Mouse (Mus musculus): ENCODE measurements around the gene Cacna1a. TPM values are rescaled to one million over a fixed set of nuclear protein-coding genes. Genes with fewer than 3 reads are reported as not detected.
"Not testable (repeated sequence)": the region's sequence is repeated elsewhere in the genome, so short reads cannot be mapped to it uniquely, and the experiment has no call there.

The Cacna1a gene
- polyA plus RNA-seq, 1 experiment from 2014 or later: 20.0 TPM

DNA sequence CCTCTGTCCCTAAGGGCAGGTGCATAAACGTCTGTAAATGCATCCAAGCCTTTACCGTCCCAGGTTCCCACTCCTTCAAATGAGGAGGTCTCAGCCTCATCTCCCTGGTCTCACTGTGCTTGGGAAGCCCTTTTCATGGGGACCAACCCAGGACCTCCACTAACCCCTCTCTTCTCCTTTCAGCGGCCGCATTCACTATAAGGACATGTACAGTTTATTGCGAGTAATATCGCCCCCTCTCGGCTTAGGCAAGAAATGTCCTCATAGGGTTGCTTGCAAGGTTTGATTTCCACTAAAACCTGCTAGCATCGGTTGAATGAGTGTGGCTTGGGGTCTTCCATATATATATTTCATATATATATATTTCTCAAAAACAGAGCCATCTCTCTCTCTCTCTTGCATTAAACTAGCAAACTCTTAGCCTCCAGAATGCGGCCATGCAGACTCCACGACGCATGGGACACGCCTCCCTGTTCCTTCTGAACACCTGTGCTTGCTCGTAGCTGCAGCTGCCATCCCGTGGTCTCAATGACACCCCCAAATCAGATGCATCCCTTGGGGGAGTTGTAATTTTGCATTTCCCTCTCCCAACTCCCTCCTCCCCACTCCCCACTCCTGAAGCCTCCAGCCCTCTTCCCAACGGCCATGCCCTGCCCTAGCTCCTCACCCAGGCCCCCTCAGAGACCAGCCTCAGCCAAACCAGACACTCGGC lies 226.4 kb downstream of the Cacna1a start:
- Histone ChIP-seq H3K27me3 (ENCODE audit: control insufficient read depth, insufficient read depth, low read depth, low read length) (no peaks in the 10 kb centered on the region), H3K4me1 (ENCODE audit: control insufficient read depth, insufficient read depth, low read length) (no peaks in the 10 kb centered on the region), H3K27ac (ENCODE audit: low read length) (no peak overlapping the region), H3K9ac (ENCODE audit: low read depth, low read length) (no peak overlapping the region), H3K4me2 (ENCODE audit: low read length) (no peak overlapping the region), H3K36me3 (ENCODE audit: control insufficient read depth, insufficient read depth, low read length) (peaks cover 8% of the 10 kb centered on the region; the same call in 1 of the 2 replicates), H3K9me3 (replicated peaks; ENCODE audit: control insufficient read depth, low read length, poor library complexity, severe bottlenecking) (no peaks in the 10 kb centered on the region), H3K4me3 (ENCODE audit: low read depth, low read length) (no peak overlapping the region)
- 31% methylated on average over 16 of the region's 16 CpGs for WGBS
- no peak for ATAC-seq

DNA sequence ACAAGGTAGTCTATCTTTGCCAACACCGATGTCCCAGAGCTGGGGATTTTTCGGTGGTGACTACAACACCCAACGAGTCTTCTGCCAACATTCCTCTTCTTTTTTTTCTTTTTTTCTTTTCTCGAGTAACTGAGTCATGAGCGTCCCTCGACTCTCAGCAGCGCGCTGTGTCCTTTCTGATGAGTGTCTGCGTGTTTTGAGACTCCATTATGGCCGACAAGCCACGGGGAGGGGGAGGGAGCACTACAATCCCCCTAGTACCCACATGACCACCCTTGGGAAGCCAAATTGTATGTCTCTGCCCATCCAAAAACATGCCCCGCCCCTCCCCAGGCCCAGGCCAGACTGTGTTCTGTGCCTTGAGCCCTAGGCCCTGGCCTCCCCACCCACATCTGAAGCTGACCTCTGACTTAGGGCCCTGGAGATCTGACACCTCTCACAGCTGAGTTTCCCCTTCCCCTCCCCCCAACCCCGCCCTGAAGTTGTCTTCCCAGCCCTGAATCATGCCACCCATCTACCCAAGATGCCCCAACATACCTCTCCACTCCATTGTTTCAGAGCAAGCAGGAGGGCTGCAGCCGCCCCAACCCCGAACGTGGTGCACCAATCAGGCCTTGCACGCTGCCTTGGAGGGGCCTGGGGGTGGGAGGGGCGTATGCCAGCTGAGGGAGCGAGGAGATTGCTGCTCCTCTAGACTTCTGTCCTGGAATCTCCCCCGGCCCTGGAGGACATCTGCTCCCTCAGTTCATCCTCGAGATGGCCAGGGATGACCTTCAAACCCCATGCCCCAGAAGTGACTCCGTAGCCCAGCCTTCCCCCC lies 227.6 kb downstream of the Cacna1a start:
- ATAC-seq: 0 out of 2 replicates have a peak, but pooled peaks have one; percentile 18
- Histone ChIP-seq H3K27me3 (ENCODE audit: control insufficient read depth, insufficient read depth, low read depth, low read length) (no peaks in the 10 kb centered on the region), H3K4me2 (ENCODE audit: low read length) (no peak overlapping the region), H3K4me3 (ENCODE audit: low read depth, low read length) (no peak overlapping the region), H3K9ac (ENCODE audit: low read depth, low read length) (no peak overlapping the region), H3K36me3 (ENCODE audit: control insufficient read depth, insufficient read depth, low read length) (peaks cover 8% of the 10 kb centered on the region; the same call in 1 of the 2 replicates), H3K9me3 (replicated peaks; ENCODE audit: control insufficient read depth, low read length, poor library complexity, severe bottlenecking) (no peaks in the 10 kb centered on the region), H3K4me1 (ENCODE audit: control insufficient read depth, insufficient read depth, low read length) (no peaks in the 10 kb centered on the region), H3K27ac (ENCODE audit: low read length) (no peak overlapping the region)
- 31% methylated on average over 22 of the region's 22 CpGs for WGBS

DNA sequence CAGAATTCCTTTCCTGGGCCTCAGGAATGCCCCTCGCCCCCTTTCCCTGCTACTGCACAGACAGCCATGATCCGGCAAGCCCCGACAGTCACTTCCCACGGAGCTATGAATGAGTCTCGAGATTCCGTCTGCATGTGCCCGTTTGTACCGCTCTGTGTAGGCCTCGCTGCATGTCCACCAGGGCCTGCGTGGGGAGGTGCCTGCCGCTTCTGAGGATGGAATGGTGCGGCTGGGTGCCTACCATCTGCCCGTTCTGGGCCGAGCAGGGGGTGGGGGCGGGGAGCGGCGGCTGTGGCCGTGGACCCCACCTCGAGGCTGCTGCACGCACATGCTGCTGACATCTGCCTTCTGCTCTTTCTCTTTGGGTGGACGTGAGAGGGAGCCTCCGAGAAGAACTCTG lies 228.8 kb downstream of the Cacna1a start:
- H3K36me3 ChIP-seq (ENCODE audit: control insufficient read depth, insufficient read depth, low read length): peaks cover 9% of the 10 kb centered on the region; the same call in 1 of the 2 replicates
- no peaks in the 10 kb centered on the region for H3K9me3 ChIP-seq (replicated peaks; ENCODE audit: control insufficient read depth, low read length, poor library complexity, severe bottlenecking)
- ATAC-seq: no peak
- no peaks in the 10 kb centered on the region for H3K27me3 ChIP-seq (ENCODE audit: control insufficient read depth, insufficient read depth, low read depth, low read length)
- peak overlapping the region; percentile 20; the same call in 1 of the 2 replicates for H3K9ac ChIP-seq (ENCODE audit: low read depth, low read length)
- H3K4me2 ChIP-seq (ENCODE audit: low read length): no peak overlapping the region
- H3K4me1 ChIP-seq (ENCODE audit: control insufficient read depth, insufficient read depth, low read length): no peaks in the 10 kb centered on the region
- no peak overlapping the region for H3K4me3 ChIP-seq (ENCODE audit: low read depth, low read length)
- 28% methylated on average over 22 of the region's 22 CpGs for WGBS
- H3K27ac ChIP-seq (ENCODE audit: low read length): no peak overlapping the region

DNA sequence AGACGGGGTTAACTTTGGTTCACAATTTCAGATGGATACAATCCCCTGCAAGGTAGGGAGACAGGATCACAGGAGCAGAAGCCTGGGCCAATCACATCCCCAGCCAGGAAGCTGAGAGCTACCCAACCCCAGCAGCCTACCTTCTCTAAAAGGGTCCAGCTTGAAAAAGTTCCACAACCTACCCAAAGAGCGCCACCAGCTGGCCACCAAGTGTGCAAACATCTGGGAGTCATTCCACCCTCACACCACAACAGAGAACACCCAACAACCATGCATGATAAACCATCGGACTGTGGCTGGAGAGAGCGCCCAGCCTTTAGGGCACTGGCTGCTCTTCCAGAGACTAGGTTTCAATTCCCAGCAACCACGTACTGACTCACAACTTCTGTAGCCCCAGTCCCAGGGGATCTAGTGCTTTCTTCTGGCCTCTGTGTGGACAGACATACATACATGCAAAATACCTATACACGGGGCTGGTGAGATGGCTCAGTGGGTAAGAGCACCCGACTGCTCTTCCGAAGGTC lies 232.9 kb downstream of the Cacna1a start:
- 72% methylated on average over 8 of the region's 8 CpGs for WGBS
- H3K4me2 ChIP-seq (ENCODE audit: low read length): no peak overlapping the region
- H3K9me3 ChIP-seq (replicated peaks; ENCODE audit: control insufficient read depth, low read length, poor library complexity, severe bottlenecking): no peaks in the 10 kb centered on the region
- H3K9ac ChIP-seq (ENCODE audit: low read depth, low read length): no peak overlapping the region
- no peaks in the 10 kb centered on the region for H3K27me3 ChIP-seq (ENCODE audit: control insufficient read depth, insufficient read depth, low read depth, low read length)
- H3K27ac ChIP-seq (ENCODE audit: low read length): no peak overlapping the region
- H3K4me1 ChIP-seq (ENCODE audit: control insufficient read depth, insufficient read depth, low read length): no peaks in the 10 kb centered on the region
- H3K36me3 ChIP-seq (ENCODE audit: control insufficient read depth, insufficient read depth, low read length): peaks cover 4% of the 10 kb centered on the region; the same call in 1 of the 2 replicates
- H3K4me3 ChIP-seq (ENCODE audit: low read depth, low read length): no peak overlapping the region
- ATAC-seq: no peak

DNA sequence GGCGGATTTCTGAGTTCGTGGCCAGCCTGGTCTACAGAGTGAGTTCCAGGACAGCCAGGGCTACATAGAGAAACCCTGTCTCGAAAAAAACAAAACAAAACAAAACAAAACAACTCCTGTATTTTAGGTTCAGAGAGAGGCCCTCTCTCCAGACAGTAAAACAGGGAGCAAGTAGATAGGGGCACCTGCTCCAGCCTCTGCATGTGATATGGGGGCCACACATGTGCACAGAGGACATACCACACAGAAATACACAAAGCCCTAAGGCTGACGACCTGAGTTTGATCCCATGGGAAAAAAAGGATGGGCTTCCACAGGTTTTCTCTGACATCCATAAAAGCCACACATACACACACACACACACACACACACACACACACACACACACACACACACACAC lies 235.2 kb downstream of the Cacna1a start:
- WGBS: 78% methylated on average over 4 of the region's 4 CpGs
- not testable (repeated sequence) for H3K4me3 ChIP-seq (ENCODE audit: low read depth, low read length); H3K9ac ChIP-seq (ENCODE audit: low read depth, low read length); H3K36me3 ChIP-seq (ENCODE audit: control insufficient read depth, insufficient read depth, low read length); H3K27ac ChIP-seq (ENCODE audit: low read length); H3K4me2 ChIP-seq (ENCODE audit: low read length); H3K4me1 ChIP-seq (ENCODE audit: control insufficient read depth, insufficient read depth, low read length); H3K27me3 ChIP-seq (ENCODE audit: control insufficient read depth, insufficient read depth, low read depth, low read length); H3K9me3 ChIP-seq (replicated peaks; ENCODE audit: control insufficient read depth, low read length, poor library complexity, severe bottlenecking); ATAC-seq

DNA sequence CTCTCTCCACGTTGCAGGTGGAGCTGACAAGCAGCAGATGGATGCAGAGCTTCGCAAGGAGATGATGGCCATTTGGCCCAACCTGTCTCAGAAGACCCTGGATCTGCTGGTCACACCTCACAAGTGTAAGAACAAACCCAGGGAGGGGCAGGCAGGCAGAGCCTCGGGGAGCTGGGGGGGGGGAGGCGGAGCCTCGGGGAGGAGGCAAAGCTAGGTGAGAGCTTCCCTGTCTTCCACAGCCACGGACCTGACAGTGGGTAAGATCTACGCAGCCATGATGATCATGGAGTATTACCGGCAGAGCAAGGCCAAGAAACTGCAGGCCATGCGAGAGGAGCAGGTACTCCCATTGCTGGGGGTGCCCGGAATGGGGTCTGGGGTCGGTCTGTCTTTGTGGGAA lies 241.3 kb downstream of the Cacna1a start:
- no peak for ATAC-seq
- no peaks in the 10 kb centered on the region for H3K27me3 ChIP-seq (ENCODE audit: control insufficient read depth, insufficient read depth, low read depth, low read length)
- WGBS: 82% methylated on average over 11 of the region's 11 CpGs
- H3K4me1 ChIP-seq (ENCODE audit: control insufficient read depth, insufficient read depth, low read length): peaks cover 3% of the 10 kb centered on the region; the same call in 1 of the 2 replicates
- H3K9me3 ChIP-seq (replicated peaks; ENCODE audit: control insufficient read depth, low read length, poor library complexity, severe bottlenecking): no peaks in the 10 kb centered on the region
- no peak overlapping the region for H3K4me3 ChIP-seq (ENCODE audit: low read depth, low read length)
- H3K36me3 ChIP-seq (ENCODE audit: control insufficient read depth, insufficient read depth, low read length): peaks cover 11% of the 10 kb centered on the region; the same call in 1 of the 2 replicates
- no peak overlapping the region for H3K4me2 ChIP-seq (ENCODE audit: low read length)
- no peak overlapping the region for H3K27ac ChIP-seq (ENCODE audit: low read length)
- H3K9ac ChIP-seq (ENCODE audit: low read depth, low read length): no peak overlapping the region

DNA sequence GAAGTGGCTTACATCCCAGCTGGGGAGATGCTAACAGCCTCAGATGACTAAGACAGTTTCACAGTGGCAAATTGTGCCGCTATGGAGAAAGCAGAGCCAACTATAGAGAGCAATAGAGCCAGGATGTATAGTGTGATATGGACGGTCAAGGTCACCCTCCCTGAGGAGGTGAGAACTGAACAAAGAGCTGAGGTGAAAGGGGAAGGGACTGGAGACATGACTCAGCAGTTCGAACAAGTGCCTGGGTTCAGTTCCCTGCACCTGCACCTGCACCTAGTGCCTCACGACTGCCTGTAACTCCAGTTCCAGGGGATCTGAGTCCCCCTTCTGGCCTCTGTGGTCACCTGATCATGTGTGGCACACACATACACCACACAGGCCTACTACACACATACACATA lies 241.9 kb downstream of the Cacna1a start:
- 83% methylated on average over 4 of the region's 4 CpGs for WGBS
- no peak overlapping the region for H3K4me2 ChIP-seq (ENCODE audit: low read length)
- no peak overlapping the region for H3K27ac ChIP-seq (ENCODE audit: low read length)
- H3K9ac ChIP-seq (ENCODE audit: low read depth, low read length): no peak overlapping the region
- H3K4me1 ChIP-seq (ENCODE audit: control insufficient read depth, insufficient read depth, low read length): peaks cover 8% of the 10 kb centered on the region
- no peaks in the 10 kb centered on the region for H3K9me3 ChIP-seq (replicated peaks; ENCODE audit: control insufficient read depth, low read length, poor library complexity, severe bottlenecking)
- no peak for ATAC-seq
- H3K4me3 ChIP-seq (ENCODE audit: low read depth, low read length): no peak overlapping the region
- no peaks in the 10 kb centered on the region for H3K27me3 ChIP-seq (ENCODE audit: control insufficient read depth, insufficient read depth, low read depth, low read length)
- H3K36me3 ChIP-seq (ENCODE audit: control insufficient read depth, insufficient read depth, low read length): peaks cover 11% of the 10 kb centered on the region; the same call in 1 of the 2 replicates

DNA sequence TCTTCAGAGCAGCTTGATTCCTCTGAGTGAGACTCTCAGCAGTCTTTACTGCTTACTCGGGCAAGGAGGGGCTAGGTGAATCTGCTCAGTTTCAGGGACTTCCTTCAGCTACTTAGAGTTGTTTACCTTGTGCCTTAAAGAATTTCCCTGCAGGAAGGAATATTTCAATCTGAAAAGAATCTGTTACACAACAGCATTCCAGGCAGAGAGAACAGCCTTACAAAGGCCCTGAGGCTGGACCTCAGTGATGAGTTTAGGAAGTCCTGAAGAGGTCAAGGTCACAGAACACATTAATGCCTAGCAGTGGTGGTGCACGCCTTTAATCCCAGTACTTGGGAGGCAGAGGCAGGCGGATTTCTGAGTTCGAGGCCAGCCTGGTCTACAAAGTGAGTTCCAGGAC lies 243.6 kb downstream of the Cacna1a start:
- WGBS: 95% methylated on average over 4 of the region's 4 CpGs
- H3K27ac ChIP-seq (ENCODE audit: low read length): no peak overlapping the region
- no peak overlapping the region for H3K9ac ChIP-seq (ENCODE audit: low read depth, low read length)
- H3K4me1 ChIP-seq (ENCODE audit: control insufficient read depth, insufficient read depth, low read length): peaks cover 10% of the 10 kb centered on the region
- no peaks in the 10 kb centered on the region for H3K9me3 ChIP-seq (replicated peaks; ENCODE audit: control insufficient read depth, low read length, poor library complexity, severe bottlenecking)
- no peak overlapping the region for H3K4me2 ChIP-seq (ENCODE audit: low read length)
- no peaks in the 10 kb centered on the region for H3K27me3 ChIP-seq (ENCODE audit: control insufficient read depth, insufficient read depth, low read depth, low read length)
- H3K4me3 ChIP-seq (ENCODE audit: low read depth, low read length): no peak overlapping the region
- no peak for ATAC-seq
- peaks cover 11% of the 10 kb centered on the region; the same call in 1 of the 2 replicates for H3K36me3 ChIP-seq (ENCODE audit: control insufficient read depth, insufficient read depth, low read length)
